Mouse (Mus musculus) cortical plate, adult 2 months (tissue): ENCODE results near the gene Hhipl1.

ENCODE experiments used
- CTCF ChIP-seq: fragments of 200-500 bp; IDR thresholded peaks from 2 replicates; pipeline ENCODE4 v1.5.1; 2011; ENCODE audit warnings: mild to moderate bottlenecking, control low read depth, low read length; ENCODE audit not compliant: insufficient read depth; ENCODE audit errors: extremely low read depth
- POLR2A ChIP-seq: fragments of 200-500 bp; IDR thresholded peaks from 2 replicates; pipeline ENCODE4 v1.6.1; 2011; ENCODE audit warnings: mild to moderate bottlenecking, low read length, control low read depth; ENCODE audit not compliant: insufficient read depth; ENCODE audit errors: extremely low read depth

DNA sequence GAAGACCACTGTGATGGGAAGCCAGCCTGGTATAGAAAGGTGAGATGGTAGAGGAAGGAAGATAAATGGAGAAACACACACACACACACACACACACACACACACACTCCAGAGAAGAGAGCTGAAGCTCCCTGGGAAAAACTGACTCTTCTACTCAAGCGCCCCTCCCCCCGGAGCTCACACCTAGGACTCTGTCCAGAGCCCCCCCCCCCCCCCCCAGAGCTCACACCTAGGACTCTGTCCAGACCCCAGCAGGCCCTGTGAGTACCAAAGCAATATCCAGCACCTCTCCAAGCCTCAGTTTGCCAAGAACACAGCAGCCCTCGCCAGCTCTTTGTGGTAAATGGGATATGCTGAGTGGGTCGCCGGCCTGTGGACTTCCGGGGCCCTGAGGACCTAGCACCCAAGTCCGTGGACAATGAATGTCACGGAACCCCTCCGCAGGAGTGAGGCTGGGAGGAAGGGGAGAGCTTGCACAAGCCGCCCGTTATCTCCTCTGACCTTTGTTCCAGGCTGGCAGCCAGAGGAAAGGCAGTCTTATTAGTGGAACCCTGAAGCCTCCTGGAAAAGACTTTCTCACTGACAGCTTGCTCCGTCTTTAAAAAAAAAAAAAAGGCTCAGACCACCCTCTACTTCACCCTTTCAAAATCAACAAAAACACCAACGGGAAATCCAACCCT, 35.7 kb upstream of the Hhipl1 start:
- TF ChIP-seq POLR2A: no peak
- no peak for TF ChIP-seq CTCF
